Mouse (Mus musculus) adrenal gland, postnatal 36 days (tissue): ENCODE data around the gene Rph3a. TPM values are rescaled to one million over a fixed set of nuclear protein-coding genes. Genes with fewer than 3 reads are reported as not detected.
"Not testable (repeated sequence)": the region's sequence is repeated elsewhere in the genome, so short reads cannot be mapped to it uniquely, and the experiment has no call there.

Experiments used
- DNase-seq, 2 experiments: peaks; one replicate each; pipeline ENCODE4 v3.0.0; 2021; ENCODE audit warnings: mixed read lengths in 1 of 2
- total RNA-seq, 2 experiments: library from RNA; stranded (reverse); gene quantifications; 2 replicates each; pipeline ENCODE4 v1.2.3; 2021

The Rph3a gene
- total RNA-seq, 2 experiments from 2014 or later = 2.3 to 3.2 TPM

DNA sequence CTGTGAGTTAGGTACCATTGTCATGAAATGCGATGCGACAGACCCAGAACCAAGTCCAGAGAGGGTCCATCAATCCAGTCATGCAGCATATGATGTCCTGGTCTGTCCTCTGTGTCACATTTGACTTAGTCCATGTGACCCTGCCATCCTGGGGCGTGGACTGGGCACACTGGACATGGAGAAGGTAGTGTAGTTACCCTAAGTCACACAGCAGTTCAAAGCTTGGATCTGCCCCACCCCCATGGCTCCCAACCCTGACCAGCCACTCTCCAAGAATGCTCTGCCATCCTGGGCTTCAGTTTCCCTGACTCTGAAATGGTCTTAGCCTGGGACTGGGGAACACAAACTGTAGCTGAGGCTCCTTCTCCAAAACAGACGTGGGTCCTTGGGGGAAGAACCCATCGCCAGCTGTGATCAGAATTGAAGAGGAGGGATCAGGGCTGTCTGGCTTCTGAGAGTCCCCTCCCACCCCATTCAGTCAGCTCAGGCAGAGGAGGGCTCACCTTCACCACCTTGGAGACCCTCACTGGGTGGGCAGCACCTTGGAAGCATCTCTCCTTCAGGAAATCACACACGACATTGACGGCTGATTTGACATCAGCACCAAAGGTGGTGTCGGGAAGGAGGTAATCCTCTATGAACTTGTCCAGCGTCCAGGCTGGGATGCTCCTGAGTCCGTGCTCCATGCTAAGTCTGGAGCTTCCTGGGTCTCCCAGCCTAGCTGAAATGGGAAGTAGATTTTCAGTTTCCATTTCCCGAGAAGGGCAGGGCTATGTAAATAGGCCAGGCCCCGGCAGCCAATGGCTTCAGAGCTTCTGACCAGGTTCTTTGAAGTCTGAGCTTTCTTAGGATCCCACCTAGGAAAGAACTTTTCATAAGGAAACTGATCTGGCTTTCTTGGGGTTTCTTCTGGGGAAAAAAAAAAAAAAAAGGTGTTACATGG lies 102.8 kb downstream of the Rph3a start, which contains the start of gene Oas1a:
Oas1a (minus strand) TSS at position 731 of the 943 bp plus-strand sequence.
- peak; percentile 15 to 26 for DNase-seq

DNA sequence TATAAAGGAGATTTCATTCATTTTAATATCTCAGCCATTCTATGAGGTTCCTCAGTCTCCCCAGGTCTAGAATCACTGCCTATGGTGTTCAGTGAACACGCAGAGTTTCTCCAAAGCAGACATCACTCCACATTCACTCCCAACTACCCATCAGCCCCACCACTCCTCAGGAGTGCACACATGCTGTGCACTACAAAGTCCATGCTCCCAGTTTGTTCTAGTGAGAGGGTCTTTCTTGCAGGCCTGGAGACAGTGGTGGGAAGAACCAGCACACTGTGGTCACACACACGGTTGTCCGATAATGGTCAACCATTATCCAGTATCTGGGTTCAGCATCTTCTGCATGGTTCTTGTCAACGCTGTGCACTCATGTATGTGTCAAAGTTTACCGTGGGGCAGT lies 107.8 kb downstream of the Rph3a start:
- DNase-seq = no peak

DNA sequence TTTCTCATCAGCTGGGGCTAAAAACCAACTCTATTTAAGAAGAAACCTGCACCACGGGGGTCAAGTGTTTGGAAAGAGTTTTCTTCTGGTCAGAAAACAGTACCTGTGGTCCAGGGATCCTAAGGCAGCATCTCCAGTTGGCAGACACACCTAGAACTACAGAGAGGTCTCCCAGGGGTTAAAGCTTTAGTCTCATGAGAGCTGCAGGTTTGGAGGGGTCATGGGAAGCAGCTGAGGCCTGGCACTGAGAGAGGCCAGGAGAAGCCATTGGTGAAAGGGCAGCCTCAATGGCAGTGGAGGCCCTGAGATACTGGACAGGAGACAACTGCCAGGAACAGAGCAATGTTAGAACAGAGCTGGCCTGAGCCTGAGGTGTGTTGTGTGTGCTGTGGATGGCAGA lies 109.2 kb downstream of the Rph3a start:
- no peak for DNase-seq

DNA sequence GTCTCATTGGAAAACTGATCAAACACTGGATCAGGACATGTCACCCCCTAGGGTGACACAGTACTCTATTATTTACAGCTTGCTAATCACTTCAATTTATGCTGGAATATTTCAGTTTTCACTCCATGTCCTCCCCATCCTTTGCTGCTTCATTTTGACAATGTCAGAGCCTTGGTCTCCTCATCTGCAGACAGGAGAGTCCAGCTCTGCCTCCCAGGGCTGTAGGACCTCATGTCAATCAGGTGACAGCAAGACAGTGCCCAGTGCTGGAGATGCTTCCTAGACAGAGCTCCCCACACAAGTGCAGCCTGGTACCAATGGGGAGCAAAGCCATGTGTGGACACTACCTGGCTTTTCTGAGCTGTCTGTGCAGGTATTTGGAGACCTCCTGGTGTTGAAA lies 111.2 kb downstream of the Rph3a start:
- no peak for DNase-seq

DNA sequence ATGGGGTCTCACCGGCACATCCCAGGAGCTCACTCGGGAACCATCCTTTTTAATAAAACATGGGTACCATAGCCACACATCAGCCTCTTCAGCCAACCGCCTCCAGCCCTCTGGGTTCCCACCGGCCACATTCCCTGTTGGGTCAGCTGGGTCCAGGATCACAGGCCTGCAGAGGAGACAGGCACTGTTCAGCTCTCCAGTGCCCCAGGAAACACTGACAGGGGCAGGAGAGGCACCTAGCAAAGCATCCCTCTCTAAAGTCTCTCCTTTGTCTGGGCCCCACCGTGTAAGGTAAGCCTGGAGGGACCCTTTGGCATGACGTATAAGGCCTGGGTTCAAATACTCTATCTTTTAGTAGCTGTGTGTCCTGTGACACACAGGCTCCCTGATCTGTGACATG lies 111.6 kb downstream of the Rph3a start:
- DNase-seq = no peak

DNA sequence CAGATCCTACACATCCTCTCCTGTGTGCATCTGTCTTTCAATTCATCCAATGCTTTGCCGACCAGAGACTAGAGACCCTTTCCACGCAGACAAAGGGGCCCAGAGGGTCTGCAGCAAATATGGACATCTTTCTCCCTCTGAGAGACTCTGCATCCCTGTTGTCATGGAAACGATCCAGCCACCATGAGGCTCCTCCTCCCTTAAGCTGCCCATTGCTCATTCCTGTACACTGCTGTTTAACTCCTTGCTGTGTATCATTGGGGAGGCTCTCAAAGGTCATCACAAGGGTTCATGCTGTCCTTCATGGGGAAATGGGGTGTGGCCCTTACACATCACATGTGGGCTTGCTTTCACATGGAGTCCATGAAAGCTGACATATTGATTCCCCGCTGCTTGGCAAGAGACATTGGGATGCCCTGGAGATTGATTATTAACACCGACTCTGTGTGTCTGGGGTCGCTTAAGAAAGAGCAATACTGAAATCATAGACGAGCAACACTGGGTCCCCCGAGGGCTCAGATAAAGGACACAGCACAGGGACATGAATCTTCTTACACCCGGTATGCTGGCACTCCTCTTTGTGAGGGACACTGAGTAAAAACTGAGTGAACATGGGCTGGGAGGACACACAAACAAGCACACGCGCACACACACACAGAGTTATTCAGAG lies 114.5 kb downstream of the Rph3a start:
- DNase-seq = no peak

DNA sequence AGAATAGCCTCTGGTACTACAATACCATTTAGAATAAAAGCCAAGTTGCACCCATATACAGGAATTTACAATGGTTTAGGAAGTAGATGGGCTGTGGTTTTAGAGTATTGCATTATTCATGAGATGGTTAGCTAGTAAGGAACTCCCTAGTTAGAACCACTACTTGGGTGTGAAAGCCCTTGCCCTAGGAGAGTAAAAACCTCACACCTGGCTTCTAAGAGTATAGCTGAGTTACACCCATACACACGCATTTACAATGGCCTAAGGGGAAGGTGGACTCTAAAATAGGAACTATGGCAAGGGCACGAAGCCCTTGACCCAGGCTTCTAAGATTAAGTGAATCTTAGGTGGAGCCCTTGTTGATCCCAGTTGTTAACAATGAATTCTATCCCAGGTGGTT lies 115.2 kb downstream of the Rph3a start:
- not testable (repeated sequence) for DNase-seq

DNA sequence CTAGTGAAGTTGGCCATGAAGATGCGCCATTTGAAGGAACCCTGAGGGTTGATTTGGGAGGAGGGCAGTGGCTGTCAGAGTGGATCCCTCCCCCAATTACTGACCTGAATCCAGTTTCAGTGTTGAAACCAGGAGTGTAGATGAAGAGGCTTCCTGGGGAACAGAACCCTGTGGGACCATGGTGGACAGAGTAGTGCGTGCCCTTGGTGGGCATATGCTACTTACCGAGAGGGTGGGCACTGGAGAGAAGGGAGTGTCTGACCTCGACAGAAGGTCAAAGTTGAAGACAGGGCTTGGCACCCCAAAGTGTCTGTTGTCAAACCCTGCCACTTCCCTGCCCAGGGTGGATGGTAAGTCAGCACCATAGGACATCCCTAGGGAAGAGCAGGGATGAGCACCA lies 116.0 kb downstream of the Rph3a start:
- not testable (repeated sequence) for DNase-seq

DNA sequence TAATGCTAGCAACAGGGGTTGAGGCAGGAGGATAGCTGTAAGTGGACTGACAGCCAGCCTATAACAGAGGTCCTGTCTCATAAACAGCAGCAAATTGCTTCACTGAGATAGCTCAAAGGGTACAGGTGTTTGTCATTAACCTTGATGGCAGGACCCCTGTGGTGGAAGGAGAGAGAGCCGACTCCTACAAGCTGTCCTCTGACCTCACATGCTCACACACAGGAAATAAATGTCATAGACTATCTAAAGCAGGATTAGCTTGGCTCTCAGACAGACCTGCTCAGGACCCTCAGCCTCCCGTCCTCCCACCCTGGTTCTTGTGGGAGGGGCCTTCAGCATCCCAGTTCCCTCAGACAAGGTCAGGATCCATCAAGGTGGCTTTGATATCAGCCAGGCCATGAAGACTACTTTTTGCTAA lies 117.6 kb downstream of the Rph3a start:
- no peak for DNase-seq

DNA sequence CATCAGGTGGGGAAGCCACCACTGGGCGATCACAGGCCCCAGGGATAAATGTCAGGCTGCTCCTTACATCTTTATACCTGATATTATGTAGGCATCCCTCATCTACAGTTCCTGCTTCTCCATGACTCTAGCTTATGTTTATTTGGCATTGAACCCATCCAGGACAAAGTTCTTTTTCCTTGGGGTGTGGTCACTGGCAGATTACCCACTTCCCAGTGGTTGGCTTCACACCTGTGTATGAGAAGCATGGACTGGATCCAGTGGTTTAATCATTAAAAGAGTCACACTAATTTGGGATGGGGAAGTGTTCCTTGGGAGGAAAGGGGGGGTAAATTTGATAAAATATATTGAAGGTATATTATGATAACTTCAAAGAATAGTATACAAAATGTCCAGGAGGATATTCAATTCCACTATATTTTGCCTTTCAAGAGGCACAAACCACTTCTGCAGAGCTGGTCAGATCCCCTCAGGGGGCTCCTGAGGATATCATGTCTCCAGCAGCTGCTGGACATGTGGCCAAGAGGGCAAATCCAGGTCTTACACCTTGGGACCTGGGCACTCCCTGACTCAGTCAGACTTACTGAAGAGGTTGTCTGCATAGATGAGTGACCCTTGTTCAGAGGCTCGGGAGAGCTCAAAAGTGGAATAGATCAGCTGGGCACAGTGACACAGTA lies 118.2 kb downstream of the Rph3a start:
- DNase-seq = not testable (repeated sequence)

DNA sequence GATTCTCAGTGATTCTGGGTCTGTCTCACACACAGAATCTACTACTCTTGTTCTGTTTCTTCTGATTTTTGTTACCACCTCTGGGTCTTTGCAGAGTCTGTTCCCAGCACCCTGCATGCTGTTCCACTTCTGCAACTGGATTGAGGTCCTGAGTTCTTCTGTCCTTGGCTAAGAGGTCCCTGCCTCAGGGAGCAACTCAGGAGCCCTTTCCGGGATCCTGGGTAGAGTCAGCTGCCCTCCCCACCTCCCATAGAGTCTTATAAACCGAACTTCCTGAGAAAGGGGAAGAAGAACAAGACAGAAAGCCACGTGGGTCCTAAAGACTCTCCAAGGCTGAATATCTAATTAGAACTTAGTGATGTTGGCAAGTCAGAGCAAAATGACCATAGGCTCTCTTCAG lies 118.9 kb downstream of the Rph3a start:
- no peak for DNase-seq

Other genes starting within 250 kb of the Rph3a start
- gene Oas3, start 232.4 kb downstream of the Rph3a start, total RNA-seq = under 1 TPM; 0.36 to 0.60 TPM
- gene Oas1e, start 214.6 kb downstream of the Rph3a start, total RNA-seq = not detected
- 1 to 10 TPM in 1 of 2 experiments, under 1 TPM in 1; 0.40 to 1.7 TPM for gene Oas1c, start 197.6 kb downstream of the Rph3a start, total RNA-seq
- gene Oas1f, start 162.7 kb downstream of the Rph3a start, total RNA-seq = not detected
- not detected for gene Oas1h, start 148.7 kb downstream of the Rph3a start, total RNA-seq
- gene Oas1g, start 122.5 kb downstream of the Rph3a start, total RNA-seq = 1 to 10 TPM in 1 of 2 experiments, under 1 TPM in 1; 0.72 to 1.4 TPM
- gene Oas1a, start 102.6 kb downstream of the Rph3a start, total RNA-seq = 1 to 10 TPM; 3.2 to 3.7 TPM
- not detected for gene Oas1d, start 95.6 kb downstream of the Rph3a start, total RNA-seq
- gene Ptpn11, start 181.3 kb upstream of the Rph3a start, total RNA-seq = 100 to 1,000 TPM; 100 to 135 TPM
- gene Rpl6, start 194.4 kb upstream of the Rph3a start, total RNA-seq = 1,000 to 10,000 TPM; 1,036 to 1,050 TPM
- gene Hectd4, start 210.1 kb upstream of the Rph3a start, total RNA-seq = 10 to 100 TPM; 22.1 to 23.2 TPM